Mouse (Mus musculus) heart, adult 2 months (tissue): ENCODE measurements around the gene Mtfr1l. TPM values are rescaled to one million over a fixed set of nuclear protein-coding genes. Genes with fewer than 3 reads are reported as not detected.
"Not testable (repeated sequence)": the region's sequence is repeated elsewhere in the genome, so short reads cannot be mapped to it uniquely, and the experiment has no call there.

Experiments used
- DNase-seq, 2 experiments: peaks; one replicate each; pipeline ENCODE4 v3.0.0; 2021
- H3K27ac ChIP-seq: fragments of 200-600 bp; 2 replicates; pipeline ENCODE4 v1.8.1; 2022
- H3K27me3 ChIP-seq: fragments of 200-500 bp; 2 replicates; pipeline ENCODE4 v1.6.1; 2012; ENCODE audit warnings: mild to moderate bottlenecking, low read length, inconsistent platforms, mixed read lengths; ENCODE audit not compliant: control insufficient read depth, insufficient read depth
- H3K36me3 ChIP-seq: fragments of 200-500 bp; 2 replicates; pipeline ENCODE4 v1.6.1; 2012; ENCODE audit warnings: low read length, inconsistent platforms; ENCODE audit not compliant: control insufficient read depth, insufficient read depth
- H3K4me1 ChIP-seq: fragments of 200-500 bp; 2 replicates; pipeline ENCODE4 v1.6.1; 2011; ENCODE audit warnings: low read length; ENCODE audit not compliant: control insufficient read depth, insufficient read depth
- H3K4me3 ChIP-seq: fragments of 200-600 bp; 2 replicates; pipeline ENCODE4 v1.8.1; 2022
- H3K79me2 ChIP-seq: fragments of 200-500 bp; replicated peaks from 2 replicates; pipeline ENCODE4 v1.6.1; 2012; ENCODE audit warnings: mild to moderate bottlenecking, inconsistent platforms, low read length, moderate library complexity, mixed read lengths; ENCODE audit not compliant: control insufficient read depth, insufficient read depth
- H3K9ac ChIP-seq: fragments of 200-500 bp; 2 replicates; pipeline ENCODE4 v1.6.1; 2012; ENCODE audit warnings: low read depth, mild to moderate bottlenecking, control low read depth, inconsistent platforms, low read length, mixed read lengths
- CTCF ChIP-seq: fragments of 200-600 bp; IDR thresholded peaks from 2 replicates; pipeline ENCODE4 v1.8.1; 2022; ENCODE audit warnings: antibody characterized with exemption, mild to moderate bottlenecking, moderate library complexity
- EP300 ChIP-seq: fragments of 200-500 bp; IDR thresholded peaks from 2 replicates; pipeline ENCODE4 v1.6.1; 2011; ENCODE audit warnings: low read depth, low read length, control low read depth; ENCODE audit not compliant: insufficient read depth
- POLR2A ChIP-seq: fragments of 200-500 bp; IDR thresholded peaks from 2 replicates; pipeline ENCODE4 v1.6.1; 2011; ENCODE audit warnings: mild to moderate bottlenecking, low read depth, low read length, control low read depth; ENCODE audit not compliant: insufficient read depth
- WGBS: fragments of 180-500 bp; shearing (Covaris S2); methylation state at CpG from one replicate; pipeline ENCODE4 v1.1.7; 2018; 5-methylcytosine and 5-hydroxymethylcytosine counted together
- intact Hi-C: fragments of 180-260 bp; cut with DNase I; formaldehyde crosslinking; loops from one replicate; pipeline ENCODE4 v1.15.1; 2025
- polyA plus RNA-seq: library from polyadenylated mRNA; depleted of rRNA; stranded (reverse); fragments of >200 nt; gene quantifications from 2 replicates; pipeline ENCODE4 v1.2.3, GENCODE M21; 2012
- total RNA-seq, 2 experiments: library from RNA; stranded (reverse); gene quantifications; 2 replicates each; pipeline ENCODE4 v1.2.3; 2021

Gene Mtfr1l
- total and polyA plus RNA-seq, 3 experiments, result 170 to 196 (median 191) TPM

DNA sequence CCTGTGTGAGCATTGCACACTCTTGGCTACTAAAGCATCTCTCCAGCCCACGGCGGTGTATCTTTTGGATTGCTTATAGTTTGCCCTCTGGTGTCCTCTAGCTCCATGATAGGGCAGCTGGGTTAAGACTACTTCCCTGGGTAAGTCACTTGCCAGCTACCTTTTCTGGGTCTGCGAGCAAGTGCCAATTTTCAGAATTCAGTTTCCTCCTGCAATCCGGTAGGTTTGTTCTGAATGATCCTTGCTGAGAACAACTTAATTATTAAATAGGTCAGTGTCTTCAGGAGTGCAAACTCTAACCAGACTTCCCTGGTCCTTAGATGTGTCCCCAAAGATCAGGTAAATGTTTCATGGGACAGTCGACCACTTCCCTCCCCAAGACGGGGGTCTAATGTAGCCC, 34.1 kb downstream of the Mtfr1l start:
- Histone ChIP-seq H3K4me1 (peaks cover 4% of the 10 kb centered on the region; the same call in 1 of the 2 replicates), H3K27me3 (no peaks in the 10 kb centered on the region), H3K79me2 (no peaks in the 10 kb centered on the region), H3K4me3 (no peak overlapping the region), H3K9ac (no peak overlapping the region), H3K27ac (no peak overlapping the region), H3K36me3 (no peaks in the 10 kb centered on the region)
- intact Hi-C loops, result no loop called here
- TF ChIP-seq EP300, result no peak
- TF ChIP-seq CTCF, result no peak
- TF ChIP-seq POLR2A, result no peak
- no peak for DNase-seq
- WGBS, result 90% methylated on average over 6 of the region's 6 CpGs

DNA sequence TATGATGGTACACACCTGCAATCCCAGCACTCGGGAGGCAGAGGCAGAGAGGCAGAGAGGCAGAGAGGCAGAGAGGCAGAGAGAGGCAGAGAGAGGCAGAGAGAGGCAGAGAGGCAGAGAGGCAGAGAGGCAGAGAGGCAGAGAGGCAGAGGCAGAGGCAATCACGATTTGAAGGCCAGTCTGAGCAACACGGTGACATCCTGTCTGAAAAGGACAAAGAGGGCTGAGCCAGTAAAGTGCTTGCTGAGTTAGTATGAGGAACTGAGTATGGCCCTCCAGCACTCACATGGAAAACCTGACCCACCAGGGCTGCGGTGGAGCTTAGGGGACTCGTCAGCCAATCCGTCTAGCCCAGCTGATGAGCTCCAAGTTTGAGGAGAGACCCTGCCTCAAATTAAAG, 36.2 kb downstream of the Mtfr1l start:
- 72% methylated on average over 6 of the region's 6 CpGs for WGBS
- H3K4me1 ChIP-seq, H3K9ac ChIP-seq: not testable (repeated sequence)

DNA sequence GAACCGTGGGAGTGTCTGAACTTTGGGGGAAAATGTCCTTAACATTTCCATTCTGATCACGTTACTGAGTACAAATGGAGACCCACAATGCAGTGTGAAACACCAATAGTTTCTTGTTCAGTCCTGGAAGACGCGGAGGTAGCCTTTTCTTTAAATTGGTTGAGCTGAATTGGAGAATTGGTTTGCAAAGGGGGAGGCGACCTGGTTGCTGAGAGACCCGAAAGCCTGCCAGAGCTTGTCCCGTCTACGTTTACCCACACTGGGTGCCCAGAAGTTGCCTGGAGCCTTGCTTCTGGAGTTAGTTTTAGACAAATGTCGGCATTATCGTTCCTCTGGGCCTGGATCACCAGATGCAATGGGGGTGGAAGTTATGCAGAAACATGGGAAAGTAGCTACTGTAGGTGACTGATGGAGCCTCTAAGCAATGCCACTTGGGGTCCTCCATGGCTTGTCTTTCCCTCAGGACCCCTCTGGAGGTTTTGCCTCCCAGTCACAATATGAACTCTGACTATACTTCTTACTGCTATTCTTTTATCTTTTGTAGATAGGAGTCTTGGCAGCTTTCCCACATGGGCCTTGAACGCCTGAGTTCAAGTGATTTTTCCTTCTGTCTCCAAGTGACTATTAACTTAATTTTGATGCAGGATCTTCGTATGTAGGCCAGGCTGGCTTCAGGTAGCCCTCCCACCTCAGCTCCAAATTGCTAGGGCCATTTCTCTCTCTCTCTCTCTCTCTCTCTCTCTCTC, 37.0 kb downstream of the Mtfr1l start:
- H3K79me2 ChIP-seq, result no peaks in the 10 kb centered on the region
- no peak overlapping the region for H3K9ac ChIP-seq
- 63% methylated on average over 12 of the region's 12 CpGs for WGBS

More for the DNA sequence above, 36.2 kb downstream of the Mtfr1l start:
- H3K27me3 ChIP-seq, H3K79me2 ChIP-seq, H3K4me3 ChIP-seq, intact Hi-C loops, H3K27ac ChIP-seq, H3K36me3 ChIP-seq, DNase-seq: not testable (repeated sequence)

DNA sequence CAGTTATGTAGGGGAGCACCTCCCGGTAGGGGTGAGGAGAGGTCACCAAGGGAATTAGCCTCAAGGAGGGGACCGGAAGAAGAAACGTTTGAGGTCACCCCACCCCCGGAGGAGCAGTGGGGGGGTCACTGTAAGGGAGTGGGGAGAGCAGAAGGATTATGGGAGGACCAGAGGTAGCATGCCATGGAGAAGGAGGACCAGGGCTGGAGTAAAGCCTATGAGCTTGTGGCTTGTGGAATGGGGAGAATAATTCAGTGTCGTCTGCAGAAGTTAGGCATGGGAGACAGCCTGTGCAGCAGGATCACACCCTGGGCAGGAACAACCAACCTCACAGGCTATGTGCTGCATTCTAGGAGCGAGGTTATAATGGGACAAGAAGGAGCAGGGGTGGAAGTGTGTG, 38.0 kb downstream of the Mtfr1l start:
- H3K4me1 ChIP-seq, result peaks cover 10% of the 10 kb centered on the region
- WGBS, result 2% methylated on average over 6 of the region's 6 CpGs
- no peaks in the 10 kb centered on the region for H3K27me3 ChIP-seq
- DNase-seq, result no peak
- TF ChIP-seq POLR2A (no peak), EP300 (0 out of 2 replicates have a peak, but pooled peaks have one; percentile 24)
- peak overlapping the region; percentile 74 for H3K9ac ChIP-seq
- no peaks in the 10 kb centered on the region for H3K79me2 ChIP-seq
- intact Hi-C loops, result no loop called here
- H3K4me3 ChIP-seq, result peak overlapping the region; percentile 69
- no peaks in the 10 kb centered on the region for H3K36me3 ChIP-seq
- H3K27ac ChIP-seq, result peak overlapping the region; percentile 83

More for the DNA sequence above, 37.0 kb downstream of the Mtfr1l start:
- Histone ChIP-seq H3K4me3 (no peak overlapping the region), H3K27ac (no peak overlapping the region), H3K36me3 (no peaks in the 10 kb centered on the region), H3K27me3 (no peaks in the 10 kb centered on the region), H3K4me1 (peaks cover 10% of the 10 kb centered on the region)
- TF ChIP-seq CTCF, result no peak
- no peak for TF ChIP-seq POLR2A
- TF ChIP-seq EP300, result no peak
- DNase-seq, result no peak
- intact Hi-C loops, result no loop called here

DNA sequence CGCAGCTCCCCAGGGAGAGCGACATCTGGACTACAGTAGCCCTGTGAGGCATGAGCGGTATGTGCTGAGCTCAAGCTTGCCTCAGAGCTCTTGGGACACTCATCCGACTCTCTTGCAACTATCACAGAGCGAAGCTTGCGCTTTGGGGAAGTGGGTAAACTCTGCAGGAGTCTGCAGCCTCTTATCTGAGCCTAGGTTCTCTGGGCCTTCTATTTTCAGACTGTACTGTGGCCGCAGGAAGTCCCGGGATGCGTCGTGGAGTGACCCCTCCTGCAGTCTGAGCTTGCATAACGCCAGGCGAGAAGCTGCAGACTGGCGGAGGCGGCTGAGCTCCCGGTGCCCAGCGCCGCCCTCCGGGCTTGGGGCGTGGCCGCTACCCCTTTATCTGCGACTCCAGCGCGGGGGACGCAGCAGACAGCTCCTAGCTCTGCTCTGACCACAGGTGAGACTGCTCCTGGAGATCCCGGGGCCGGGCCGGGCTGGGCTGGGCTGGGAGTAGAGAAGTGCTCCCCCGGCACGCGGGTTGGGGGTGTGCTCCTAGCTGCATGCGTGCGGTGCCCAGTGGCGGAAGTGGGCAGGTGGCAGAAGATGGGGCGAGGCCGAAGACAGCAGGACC, 38.5 kb downstream of the Mtfr1l start, which contains the start of gene Paqr7:
Gene Paqr7, plus strand, starts transcription at position 103 of the 616 bp plus-strand sequence.
- H3K4me3 ChIP-seq, result peak within 1 kb of the TSS; percentile 69
- no peaks in the 10 kb centered on the region for H3K79me2 ChIP-seq
- peaks cover 10% of the 10 kb centered on the region for H3K4me1 ChIP-seq
- intact Hi-C loops, result no loop called here
- no peaks in the 10 kb centered on the region for H3K27me3 ChIP-seq
- H3K9ac ChIP-seq, result peak within 1 kb of the TSS; percentile 74
- WGBS, result 5% methylated on average over 35 of the region's 35 CpGs
- peak; percentile 56; the same call in 1 of the 2 replicates for TF ChIP-seq EP300
- peak; percentile 23 for TF ChIP-seq CTCF
- peak; percentile 57 for TF ChIP-seq POLR2A
- H3K36me3 ChIP-seq, result no peaks in the 10 kb centered on the region
- peak within 1 kb of the TSS; percentile 83 for H3K27ac ChIP-seq
- DNase-seq, result peak; percentile 82 to 89

DNA sequence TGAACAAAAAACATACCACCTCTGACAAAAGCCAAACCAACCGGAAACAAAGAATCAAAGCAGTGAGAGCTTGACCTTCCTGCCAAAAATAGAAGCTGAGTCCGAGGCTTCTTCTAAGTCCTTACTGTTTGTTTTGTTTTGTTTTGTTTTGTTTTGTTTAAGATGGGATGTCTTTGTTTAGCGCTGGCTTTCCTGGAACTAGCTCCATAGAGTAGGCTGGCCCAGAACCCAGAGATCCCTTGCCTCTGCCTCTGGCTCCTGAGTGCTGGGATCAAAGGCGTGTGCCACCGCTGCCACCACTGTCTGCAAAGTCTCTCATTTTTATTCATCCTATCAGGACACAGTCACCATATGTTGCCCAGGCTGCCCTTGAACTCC, 39.7 kb downstream of the Mtfr1l start:
- Histone ChIP-seq H3K27ac (peak overlapping the region; percentile 83), H3K79me2 (no peaks in the 10 kb centered on the region), H3K4me3 (no peak overlapping the region), H3K36me3 (no peaks in the 10 kb centered on the region), H3K27me3 (no peaks in the 10 kb centered on the region), H3K4me1 (peaks cover 10% of the 10 kb centered on the region), H3K9ac (no peak overlapping the region)
- TF ChIP-seq EP300 (no peak), CTCF (no peak), POLR2A (no peak)
- DNase-seq, result no peak
- intact Hi-C loops, result no loop called here
- WGBS, result 63% methylated on average over 5 of the region's 5 CpGs
